Comparison of ENCODE assay signal across 8 mouse cellular contexts in the genomic region with DNA sequence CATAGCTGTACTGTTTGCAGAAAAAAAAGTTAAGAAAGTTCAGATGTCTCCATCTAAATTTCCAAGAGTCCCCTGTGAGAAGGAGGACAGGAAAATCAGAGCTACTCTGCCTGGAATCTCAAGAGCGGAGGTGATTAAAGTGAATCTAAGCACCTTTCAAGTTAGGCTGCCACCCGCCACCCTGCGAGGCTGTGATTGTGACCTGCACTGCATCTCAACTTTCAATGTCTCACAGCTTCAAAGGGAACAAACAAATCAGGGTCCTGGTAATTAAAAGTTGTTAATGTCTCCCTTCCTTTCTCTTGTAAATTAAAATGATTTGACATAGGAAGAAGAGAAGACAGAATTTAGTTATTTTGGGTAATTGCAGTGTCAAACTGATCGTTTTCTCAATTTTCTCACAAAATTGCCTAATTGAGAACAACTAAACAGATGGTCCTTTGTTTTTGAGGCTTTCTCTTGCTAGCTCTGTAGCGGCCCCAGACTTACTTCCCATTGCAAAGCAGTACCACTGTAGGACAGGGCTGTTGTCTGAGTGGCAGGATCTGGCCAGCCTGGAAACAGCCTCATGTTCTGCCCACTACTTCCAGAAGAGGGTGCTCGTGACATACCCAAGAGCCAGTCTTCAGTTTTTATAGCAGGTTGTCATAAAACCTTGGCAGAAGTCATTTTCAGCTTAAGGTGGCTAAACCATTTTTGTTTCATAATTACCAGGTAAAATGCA.
A peak's percentile ranks its signal among the peaks of the same experiment; 100 is the strongest.
DNase-seq lines count a peak whose midpoint lies in the region; ATAC-seq and TF ChIP-seq lines count a peak whose summit lies in the region.

No protein-coding gene starts in this region.

- H3K27me3 ChIP-seq in intestine, embryonic 16.5 days (replicated peaks; ENCODE audit: control insufficient read depth, insufficient read depth, low read length), result no peaks in the 10 kb centered on the region
- H3K27me3 ChIP-seq in midbrain, embryonic 15.5 days (replicated peaks), result no peaks in the 10 kb centered on the region

- DNase-seq in heart, adult 18-20 months, result peak; percentile 6 to 25
- no peak for DNase-seq in heart, adult 11 months
- peak; percentile 57 for DNase-seq in adrenal gland, postnatal 25 days
- peak; percentile 39 to 56 for DNase-seq in left cerebral cortex, postnatal 10 days (ENCODE audit: extremely low spot score in 1 of 2, low spot score in 2 of 2)
- DNase-seq in spleen, postnatal 4 days (ENCODE audit: low spot score in 2 of 2), result peak; percentile 18 to 60

- H3K36me3 ChIP-seq in intestine, embryonic 16.5 days (ENCODE audit: control insufficient read depth, insufficient read depth, low read length), result no peaks in the 10 kb centered on the region
- no peaks in the 10 kb centered on the region for H3K36me3 ChIP-seq in midbrain, embryonic 15.5 days (replicated peaks)

- H3K4me2 ChIP-seq in intestine, embryonic 16.5 days (ENCODE audit: low read depth, low read length), result no peak overlapping the region
- no peak overlapping the region for H3K4me2 ChIP-seq in midbrain, embryonic 15.5 days

- intact Hi-C loops in left cerebral cortex, postnatal 10 days (cut with DNase I), result loop anchor here (5.0 to 10.0 kb wide), 2 partner anchors 1328 to 1951 kb away; no protein-coding TSS in a partner anchor

- 37% methylated on average over 6 of the region's 6 CpGs for whole genome bisulfite sequencing in intestine, embryonic 16.5 days
- 42% methylated on average over 6 of the region's 6 CpGs for WGBS in midbrain, embryonic 15.5 days

- peak; percentile 79 for ATAC-seq in intestine, embryonic 16.5 days
- ATAC-seq in midbrain, embryonic 15.5 days (replicated peaks), result peak; percentile 97

- no peaks in the 10 kb centered on the region for H3K9me3 ChIP-seq in intestine, embryonic 16.5 days (ENCODE audit: control insufficient read depth, low read length)
- H3K9me3 ChIP-seq in midbrain, embryonic 15.5 days, result no peaks in the 10 kb centered on the region

- TF ChIP-seq POLR2A in embryonic fibroblast, embryonic 13.5 days (IDR thresholded peaks at IDR 0.05; ENCODE audit: low read depth, low read length), result no peak

- H3K4me3 ChIP-seq in embryonic fibroblast, embryonic 13.5 days (ENCODE audit: insufficient read depth, low read length), result no peak overlapping the region
- H3K4me3 ChIP-seq in intestine, embryonic 16.5 days (ENCODE audit: low read length), result no peak overlapping the region
- H3K4me3 ChIP-seq in midbrain, embryonic 15.5 days, result no peak overlapping the region

- no peak overlapping the region for H3K27ac ChIP-seq in embryonic fibroblast, embryonic 13.5 days (ENCODE audit: insufficient read depth, low read length)
- H3K27ac ChIP-seq in intestine, embryonic 16.5 days (ENCODE audit: low read length), result no peak overlapping the region
- H3K27ac ChIP-seq in midbrain, embryonic 15.5 days, result no peak overlapping the region

- 0 out of 2 replicates have a peak, but pooled peaks have one; percentile 32 for TF ChIP-seq CTCF in embryonic fibroblast, embryonic 13.5 days (IDR thresholded peaks at IDR 0.05; ENCODE audit: borderline replicate concordance, insufficient read depth, low read length)

- H3K9ac ChIP-seq in intestine, embryonic 16.5 days (ENCODE audit: low read depth, low read length), result no peak overlapping the region
- no peak overlapping the region for H3K9ac ChIP-seq in midbrain, embryonic 15.5 days

- no peaks in the 10 kb centered on the region for H3K4me1 ChIP-seq in embryonic fibroblast, embryonic 13.5 days (ENCODE audit: control insufficient read depth, insufficient read depth, low read length)
- H3K4me1 ChIP-seq in intestine, embryonic 16.5 days (ENCODE audit: control insufficient read depth, insufficient read depth, low read length), result no peaks in the 10 kb centered on the region
- no peaks in the 10 kb centered on the region for H3K4me1 ChIP-seq in midbrain, embryonic 15.5 days
